Mouse (Mus musculus): ENCODE data around the gene Wdr11. TPM values are rescaled to one million over a fixed set of nuclear protein-coding genes. Genes with fewer than 3 reads are reported as not detected.

The Wdr11 gene
- total and polyA plus RNA-seq, 2 experiments from 2014 or later: 14.8 to 31.0 TPM

DNA sequence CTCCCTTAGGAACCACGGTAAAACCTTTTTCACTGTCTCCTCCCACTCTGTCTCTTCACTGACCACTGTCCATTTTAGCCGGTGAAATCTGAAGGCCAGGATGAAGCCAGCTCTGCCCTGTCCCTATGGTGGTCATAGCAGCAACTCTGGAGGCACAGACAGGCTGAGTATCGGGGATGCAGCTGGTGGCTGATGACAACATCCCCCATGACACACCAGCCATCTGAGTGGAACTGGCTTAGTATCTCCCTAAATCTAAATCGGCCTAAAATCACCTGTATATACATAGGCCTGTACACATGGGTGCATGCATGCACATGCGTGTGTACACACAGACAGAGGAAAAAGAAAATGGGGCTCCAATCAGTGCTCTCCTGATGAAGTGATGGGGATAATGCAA lies 93.7 kb downstream of the Wdr11 start:
- Histone ChIP-seq H3K4me3 (ENCODE audit: low read depth, low read length) (no peak overlapping the region), H3K9me3 (replicated peaks; ENCODE audit: control insufficient read depth, low read length) (no peaks in the 10 kb centered on the region), H3K27ac (ENCODE audit: low read depth) (no peak overlapping the region), H3K27me3 (ENCODE audit: control insufficient read depth, insufficient read depth, low read length) (no peaks in the 10 kb centered on the region), H3K9ac (replicated peaks; ENCODE audit: low read depth, low read length) (no peak overlapping the region), H3K4me1 (ENCODE audit: control insufficient read depth, insufficient read depth) (no peaks in the 10 kb centered on the region), H3K36me3 (replicated peaks; ENCODE audit: control insufficient read depth, insufficient read depth, low read length) (no peaks in the 10 kb centered on the region), H3K4me2 (ENCODE audit: low read depth, low read length) (no peak overlapping the region)
- TF ChIP-seq EP300 (IDR thresholded peaks at IDR 0.05; ENCODE audit: low read depth) (no peak), CTCF (IDR thresholded peaks at IDR 0.05; ENCODE audit: low read depth) (no peak)
- DNase-seq (ENCODE audit: low spot score) (no peak), ATAC-seq (ENCODE audit: insufficient read depth, low read depth) (no peak)
- WGBS: 79% methylated on average over 5 of the region's 5 CpGs

Measured in heart, postnatal 0 days (tissue).